Mouse (Mus musculus): ENCODE data around the gene Brd1.
"Not testable (repeated sequence)": the region's sequence is repeated elsewhere in the genome, so short reads cannot be mapped to it uniquely, and the experiment has no call there.

Brd1 gene

GRCm38 (mm10) chr15:88730717-88731116 lies 3.3 kb downstream of the Brd1 start:
- DNase-seq (ENCODE audit: low spot score): no peak

- no peak for DNase-seq (ENCODE audit: low spot score)
Observed at GRCm38 (mm10) chr15:88727204-88727603, 6.8 kb downstream of the Brd1 start.

DNA sequence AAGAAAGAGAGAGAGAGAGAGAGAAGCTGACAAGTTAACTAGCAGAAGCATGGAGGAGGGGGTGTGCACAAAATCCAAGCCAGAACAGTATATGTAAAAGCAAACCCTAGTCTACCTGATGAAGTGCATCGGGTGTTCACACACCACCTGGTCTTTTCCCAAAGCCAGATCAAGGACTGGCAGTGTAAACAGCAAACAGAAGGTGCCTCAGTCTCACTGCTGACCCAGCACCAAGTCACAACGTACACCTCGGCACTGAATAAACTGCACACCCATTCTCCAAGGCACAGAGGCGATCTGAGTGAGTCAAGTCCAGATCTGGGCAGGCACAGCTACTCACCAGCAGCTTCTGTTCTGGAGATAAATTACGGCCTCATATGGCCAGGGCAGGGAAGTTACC lies 9.0 kb downstream of the Brd1 start:
- DNase-seq (ENCODE audit: low spot score): no peak

DNA sequence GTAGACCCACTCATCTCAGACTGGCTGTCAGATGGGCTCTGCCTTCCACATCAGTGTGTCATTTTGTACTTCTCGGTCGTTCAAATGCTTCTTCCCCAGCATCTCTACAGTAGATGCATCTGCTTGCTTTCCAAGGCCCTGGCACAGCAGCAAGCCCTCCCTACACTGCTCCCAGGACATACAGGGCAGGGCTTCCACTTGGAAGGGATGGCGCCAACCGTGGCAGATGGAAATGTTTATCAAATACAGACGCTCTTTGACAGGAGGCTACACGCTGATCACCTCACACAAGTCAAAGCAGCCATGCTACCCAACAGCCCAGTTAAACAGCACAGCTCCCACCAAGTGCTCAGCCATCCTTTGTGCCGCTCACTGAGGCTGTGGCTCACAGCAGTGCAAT lies 9.7 kb downstream of the Brd1 start:
- DNase-seq (ENCODE audit: low spot score): no peak

DNA sequence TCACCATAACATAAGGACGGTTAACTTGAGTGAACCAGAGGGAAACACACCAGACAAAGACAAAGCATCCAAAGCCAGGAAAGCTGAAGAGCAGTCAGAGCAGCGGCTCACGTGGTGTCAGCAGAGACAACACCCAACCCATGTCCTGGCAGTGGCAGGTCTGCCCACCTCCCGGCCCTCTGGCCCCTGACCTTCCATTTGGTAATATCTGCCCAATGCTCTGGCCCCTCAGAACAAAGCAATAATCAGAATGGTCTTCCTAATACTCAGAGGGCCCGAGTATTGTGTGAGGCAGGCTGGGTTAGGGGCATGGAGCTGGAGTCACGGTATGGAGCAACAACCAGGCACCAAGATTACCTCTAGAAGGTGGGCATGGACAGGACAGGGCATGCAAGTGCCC lies 10.8 kb downstream of the Brd1 start:
- DNase-seq (ENCODE audit: low spot score): no peak

DNA sequence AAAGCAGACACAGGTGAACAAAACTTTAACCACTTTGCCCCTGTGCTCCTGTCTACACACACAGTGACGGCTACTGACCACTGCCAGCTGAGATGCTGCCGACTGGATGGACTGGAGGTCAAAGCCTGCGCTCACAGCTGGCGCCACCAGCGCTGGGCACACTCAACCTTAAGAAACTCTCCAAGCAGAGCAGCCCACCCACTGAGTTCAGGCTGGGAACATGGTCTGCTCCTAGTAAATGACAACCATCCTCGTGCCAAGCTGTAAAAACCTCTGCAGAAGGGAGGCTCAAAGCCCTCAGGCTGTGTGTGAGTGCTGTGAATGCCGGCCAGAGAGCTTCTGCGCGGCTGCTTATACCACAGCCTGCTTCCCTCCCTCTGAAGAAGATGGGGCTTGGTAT lies 16.8 kb downstream of the Brd1 start:
- DNase-seq (ENCODE audit: low spot score): no peak

DNA sequence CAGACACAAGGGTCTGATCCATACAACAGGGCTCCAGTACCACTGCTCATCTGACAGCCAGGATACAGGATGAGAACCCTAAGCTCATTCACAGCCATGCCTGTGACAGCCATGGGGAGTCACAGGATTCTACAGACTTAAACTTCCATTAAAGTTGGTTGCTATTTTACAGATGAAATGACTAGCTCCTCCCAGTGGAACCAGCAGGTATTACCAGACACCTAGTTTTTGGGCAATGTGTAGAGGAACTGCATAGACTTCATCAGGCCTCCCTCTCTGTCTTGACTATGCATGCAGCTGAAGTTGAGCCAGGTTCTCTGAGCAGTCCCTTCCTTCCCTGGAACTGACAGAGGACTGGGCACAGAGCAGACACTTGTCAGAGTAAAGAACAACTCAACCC lies 17.7 kb downstream of the Brd1 start:
- DNase-seq (ENCODE audit: low spot score): peak; percentile 34

GRCm38 (mm10) chr15:88714021-88714589 lies 19.9 kb downstream of the Brd1 start:
- no peak for DNase-seq (ENCODE audit: low spot score)

DNA sequence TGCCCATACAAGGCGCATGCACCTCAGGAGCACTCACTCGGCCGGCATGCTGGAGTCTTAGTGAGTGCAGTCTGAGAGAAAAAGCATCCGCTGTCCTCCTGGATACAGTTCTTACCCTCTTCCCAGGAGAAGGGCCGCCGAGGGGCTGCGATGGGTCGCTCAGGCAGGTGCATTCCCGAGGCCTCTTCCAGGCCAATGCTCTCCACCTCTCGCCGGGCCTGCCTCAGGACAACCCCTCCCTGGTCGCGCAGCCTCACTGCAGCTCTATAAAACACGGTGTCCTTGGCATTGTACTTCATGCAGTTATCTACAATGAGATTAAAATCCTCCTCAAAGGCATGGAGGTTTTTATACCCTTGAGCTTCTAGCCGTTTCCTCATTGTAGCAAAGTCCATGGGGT lies 21.5 kb downstream of the Brd1 start:
- DNase-seq (ENCODE audit: low spot score): no peak

DNA sequence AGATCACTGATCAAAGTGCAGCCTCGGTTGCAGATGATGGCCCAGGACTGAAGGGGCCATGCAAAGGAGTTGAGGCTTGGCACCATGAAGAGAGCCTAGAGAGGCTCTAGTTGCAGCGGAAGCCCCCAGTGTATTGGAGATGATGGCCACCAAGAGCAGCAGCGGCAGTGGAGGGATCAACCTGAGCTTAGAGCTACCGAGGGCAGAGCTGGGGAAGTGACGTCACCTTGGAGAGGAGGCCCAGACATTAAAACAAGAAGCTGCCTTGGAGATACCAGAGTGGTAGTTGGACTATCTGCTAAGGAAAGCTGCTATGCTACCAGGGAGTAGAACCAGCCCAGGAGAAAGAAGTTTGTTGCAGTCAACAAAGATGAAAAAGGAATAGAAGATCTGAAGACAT lies 24.2 kb downstream of the Brd1 start:
- no peak for DNase-seq (ENCODE audit: low spot score)

DNA sequence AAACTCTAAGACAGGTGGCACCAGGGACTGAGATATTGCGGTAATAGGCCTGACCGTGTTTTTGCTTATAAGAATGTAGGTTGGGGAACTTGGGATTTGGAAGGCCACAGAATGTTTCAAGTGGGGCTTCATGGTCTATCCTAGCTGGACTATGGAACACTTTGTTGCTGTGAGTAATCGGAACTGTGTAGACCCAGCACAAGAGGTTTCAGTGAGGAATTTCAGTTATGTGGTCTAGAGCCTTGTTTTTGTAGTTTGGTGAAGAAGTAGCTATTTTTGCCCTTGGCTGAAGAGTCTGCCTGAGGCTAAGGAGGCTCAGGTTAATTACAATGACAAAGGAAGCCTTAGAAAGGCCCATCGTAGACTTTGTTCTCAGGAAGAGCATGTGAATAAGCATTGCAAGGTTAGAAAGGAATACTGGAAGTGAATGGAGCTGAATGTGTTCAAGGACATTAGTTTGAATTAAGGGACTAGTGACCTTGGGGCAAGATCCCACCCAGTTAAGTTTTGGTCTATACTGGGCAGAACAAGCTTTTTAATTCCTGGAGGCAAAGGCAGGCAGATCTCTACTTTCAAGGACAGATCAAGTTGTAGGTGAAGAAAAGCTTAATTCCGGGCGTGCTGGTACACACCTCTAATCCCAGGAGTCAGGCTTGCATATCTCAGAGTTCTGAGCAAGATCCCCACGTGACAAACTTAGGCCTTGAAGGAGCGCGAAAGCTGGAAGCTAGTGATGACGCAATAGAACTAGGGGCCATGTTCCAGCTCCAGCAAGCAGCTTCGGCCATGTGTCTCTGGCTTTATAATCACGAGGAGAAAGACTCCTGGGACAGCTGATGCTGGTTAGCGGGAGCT lies 25.1 kb downstream of the Brd1 start:
- peak; percentile 30 for DNase-seq (ENCODE audit: low spot score)

DNA sequence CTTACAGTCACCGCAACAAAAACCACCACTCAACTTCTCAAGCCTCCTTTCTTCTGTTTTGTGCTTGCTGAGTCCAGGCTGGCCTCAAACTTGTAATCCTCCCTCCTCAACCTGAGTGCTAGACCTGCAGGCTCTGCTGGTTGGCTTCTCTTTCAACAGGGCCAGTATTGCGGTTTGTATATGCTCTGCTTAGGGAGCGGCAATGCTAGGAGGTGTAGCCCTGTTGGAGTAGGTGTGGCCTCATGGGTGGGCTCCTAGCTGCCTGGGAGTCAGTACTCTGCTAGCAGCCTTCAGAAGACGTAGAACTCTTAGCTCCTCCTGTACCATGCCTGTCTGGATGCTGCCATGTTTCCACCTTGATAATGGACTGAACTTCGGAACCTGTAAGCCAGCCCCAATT lies 25.8 kb downstream of the Brd1 start:
- no peak for DNase-seq (ENCODE audit: low spot score)

DNA sequence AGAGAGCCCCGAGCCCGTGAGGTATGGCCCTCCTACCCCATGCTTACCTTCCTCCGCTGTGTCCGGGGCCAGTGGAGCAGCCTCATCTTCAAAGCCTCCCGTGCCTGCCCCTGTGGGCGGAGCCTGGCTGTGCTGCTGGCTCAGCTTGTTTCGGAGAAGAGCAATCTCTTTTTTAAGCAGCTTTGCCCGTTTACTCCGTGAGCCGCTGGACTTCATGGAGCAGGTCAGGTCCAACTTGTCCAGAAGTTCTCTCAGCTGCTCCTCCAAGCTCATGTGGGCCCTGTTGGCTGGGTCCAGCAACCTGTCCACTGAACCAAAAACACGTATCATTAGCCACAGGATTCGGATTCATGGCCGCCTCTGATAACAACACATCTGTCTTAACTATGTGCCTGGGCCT lies 27.0 kb downstream of the Brd1 start:
- DNase-seq (ENCODE audit: low spot score): not testable (repeated sequence)

DNA sequence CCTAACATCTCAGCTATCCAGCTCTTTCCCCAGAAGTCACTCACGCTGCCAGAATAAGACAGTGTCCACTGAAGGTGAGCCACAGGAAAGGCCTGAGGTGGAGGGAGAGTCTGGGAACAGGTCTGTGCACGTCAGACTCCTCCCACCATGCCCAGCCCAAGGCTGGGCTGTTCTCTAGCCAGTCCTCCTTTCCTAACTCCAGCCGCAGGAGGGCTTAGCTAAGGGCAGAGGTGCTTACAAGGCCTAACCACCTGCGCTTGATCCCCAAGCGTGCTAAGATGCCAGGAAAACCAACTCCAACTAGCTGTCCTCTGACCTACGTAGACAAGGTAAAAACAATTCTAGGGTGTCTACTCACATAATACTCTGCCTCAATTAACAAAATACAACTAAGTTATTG lies 27.7 kb downstream of the Brd1 start:
- DNase-seq (ENCODE audit: low spot score): no peak

GRCm38 (mm10) chr15:88704284-88704683 lies 29.7 kb downstream of the Brd1 start:
- no peak for DNase-seq (ENCODE audit: low spot score)

- peak; percentile 18 for DNase-seq (ENCODE audit: low spot score)
Observed at GRCm38 (mm10) chr15:88702501-88702900, 31.5 kb downstream of the Brd1 start.

DNA sequence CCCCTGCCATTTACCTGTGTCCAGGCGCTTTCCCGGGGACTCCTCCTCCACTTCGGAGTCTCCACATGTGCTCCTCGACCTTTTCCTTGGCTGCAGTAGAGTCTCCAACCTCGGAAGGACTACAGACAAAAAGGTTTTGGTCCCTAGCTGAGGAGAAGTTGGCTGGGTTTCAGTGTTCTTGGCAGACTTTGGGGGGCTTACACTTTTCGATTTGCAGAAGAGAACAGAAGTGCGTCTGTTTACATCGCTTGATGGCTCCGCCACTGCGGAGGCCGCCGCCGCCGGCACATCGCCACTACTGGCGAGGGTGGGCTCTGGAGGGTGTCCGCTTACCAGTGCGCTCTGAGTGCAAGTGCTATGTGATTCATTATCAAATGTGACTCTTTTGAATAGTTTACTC lies 33.3 kb downstream of the Brd1 start:
- DNase-seq (ENCODE audit: low spot score): no peak

DNA sequence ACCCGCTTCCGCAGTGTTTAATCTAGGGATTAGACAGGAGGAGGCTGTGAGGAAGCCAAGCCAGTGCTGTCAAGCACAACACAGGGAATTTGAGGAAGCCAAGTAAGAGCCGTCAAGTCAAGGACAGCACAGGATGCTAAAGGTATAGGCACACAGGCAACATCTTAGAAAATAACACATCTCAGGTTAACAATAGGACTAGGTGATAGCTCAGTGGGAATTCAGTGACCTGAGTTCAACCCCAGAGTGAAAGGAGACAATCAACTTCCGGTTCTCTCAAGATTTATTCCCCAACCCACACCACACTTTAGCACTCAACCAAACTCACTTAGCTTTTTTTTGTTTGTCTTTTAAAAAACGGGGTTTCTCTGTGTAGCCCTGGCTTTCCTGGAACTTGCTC lies 34.5 kb downstream of the Brd1 start:
- no peak for DNase-seq (ENCODE audit: low spot score)

DNA sequence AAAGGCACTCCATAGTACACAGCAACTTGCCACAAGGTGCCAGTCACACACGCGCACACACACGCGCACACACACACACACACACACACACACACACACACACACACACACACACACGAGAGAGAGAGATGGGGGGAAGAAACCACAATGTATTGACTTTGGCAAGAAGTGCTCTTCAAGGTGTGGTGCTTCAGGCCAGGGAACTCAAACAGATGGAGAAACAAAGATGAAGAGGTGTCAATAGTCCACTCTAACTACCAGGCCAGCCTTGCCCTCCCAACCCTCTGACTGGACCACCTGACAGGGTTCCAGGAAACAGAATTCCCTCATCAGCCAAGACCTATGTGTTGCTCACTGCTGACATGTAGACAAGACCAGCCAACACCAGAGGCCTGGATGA lies 36.4 kb downstream of the Brd1 start:
- peak; percentile 48 for DNase-seq (ENCODE audit: low spot score)

GRCm38 (mm10) chr15:88696055-88696454 lies 38.0 kb downstream of the Brd1 start:
- no peak for DNase-seq (ENCODE audit: low spot score)

- peak; percentile 65 for DNase-seq (ENCODE audit: low spot score)
Observed at GRCm38 (mm10) chr15:88694033-88694432, 40.0 kb downstream of the Brd1 start.

GRCm38 (mm10) chr15:88692720-88693119 lies 41.3 kb downstream of the Brd1 start:
- no peak for DNase-seq (ENCODE audit: low spot score)

GRCm38 (mm10) chr15:88691129-88691528 lies 42.9 kb downstream of the Brd1 start:
- DNase-seq (ENCODE audit: low spot score): no peak

DNA sequence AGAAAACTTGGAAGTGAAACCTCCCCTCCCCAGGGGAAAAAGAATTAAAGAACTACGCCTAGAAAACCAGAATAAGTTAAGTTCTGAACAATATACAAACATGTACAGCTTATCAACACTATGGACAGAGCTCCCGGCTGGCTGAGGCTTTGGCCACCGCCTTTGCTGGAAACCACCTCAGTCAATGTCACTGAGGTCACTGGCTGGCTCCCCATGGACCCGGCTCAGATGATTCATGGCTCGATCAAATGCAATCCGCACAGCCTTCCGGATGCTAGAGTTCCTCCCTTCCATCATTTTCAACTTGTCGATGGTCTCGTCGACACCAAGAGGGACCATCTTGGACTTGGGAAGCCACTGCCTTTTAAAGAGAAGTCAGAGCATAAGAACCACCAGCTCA lies 45.9 kb downstream of the Brd1 start:
- no peak for DNase-seq (ENCODE audit: low spot score)
